Mouse (Mus musculus) stomach, embryonic 16.5 days (tissue): ENCODE data around the gene Mtfr1l. TPM values are rescaled to one million over a fixed set of nuclear protein-coding genes. Genes with fewer than 3 reads are reported as not detected.

ENCODE experiments used
- ATAC-seq: fragments of 200-750 bp; cut with Nextera tagmentation; 2 replicates; pipeline ENCODE4 v1.8.0; 2017; ENCODE audit warnings: moderate number of reproducible peaks, moderate TSS enrichment; ENCODE audit not compliant: insufficient read depth, low FRiP score
- H3K27ac ChIP-seq: fragments of 300-500 bp; sonication (generic); 2 replicates; pipeline ENCODE4 v1.5.1; 2014; ENCODE audit warnings: low read length
- H3K27me3 ChIP-seq: fragments of 300-500 bp; sonication (generic); 2 replicates; pipeline ENCODE4 v1.6.1; 2014; ENCODE audit warnings: low read length, control low read depth, mixed read lengths; ENCODE audit not compliant: control insufficient read depth, insufficient read depth
- H3K36me3 ChIP-seq: fragments of 300-500 bp; sonication (generic); 2 replicates; pipeline ENCODE4 v1.6.1; 2014; ENCODE audit warnings: low read length; ENCODE audit not compliant: control insufficient read depth, insufficient read depth
- H3K4me1 ChIP-seq: fragments of 300-500 bp; sonication (generic); 2 replicates; pipeline ENCODE4 v1.6.1; 2014; ENCODE audit warnings: low read length, control low read depth, mixed read lengths; ENCODE audit not compliant: control insufficient read depth, insufficient read depth
- H3K4me2 ChIP-seq: fragments of 300-500 bp; sonication (generic); 2 replicates; pipeline ENCODE4 v1.6.1; 2014; ENCODE audit warnings: low read depth, low read length, mixed read lengths
- H3K4me3 ChIP-seq: fragments of 300-500 bp; sonication (generic); replicated peaks from 2 replicates; pipeline ENCODE4 v1.5.1; 2014; ENCODE audit warnings: mild to moderate bottlenecking, low read length
- H3K9ac ChIP-seq: fragments of 300-500 bp; sonication (generic); 2 replicates; pipeline ENCODE4 v1.6.1; 2014; ENCODE audit warnings: low read length
- H3K9me3 ChIP-seq: fragments of 300-500 bp; sonication (generic); replicated peaks from 2 replicates; pipeline ENCODE4 v1.6.1; 2016; ENCODE audit warnings: low read length, control low read depth; ENCODE audit not compliant: control insufficient read depth
- WGBS: fragments of 180-500 bp; shearing (Covaris S2); extraction: QIAGEN DNeasy Blood & Tissue Kit; methylation state at CpG from one replicate; pipeline ENCODE4 v1.1.7; 2014; 5-methylcytosine and 5-hydroxymethylcytosine counted together
- polyA plus RNA-seq: library from polyadenylated mRNA; unstranded; fragments of >200 nt; fragmentation: Nextera tagmentation; extraction: Ambion mirVana; gene quantifications from 2 replicates; pipeline ENCODE4 v1.2.1, GENCODE M21; 2015

Gene Mtfr1l
- polyA plus RNA-seq = 89.1 and 95.1 TPM in 2 replicates

GRCm38 (mm10) chr4:134534932-134535786, at the start of gene Mtfr1l:
Gene Mtfr1l, minus strand, starts transcription at chr4:134535387.
- Histone ChIP-seq H3K4me3 (peak within 1 kb of the TSS; percentile 81), H3K27ac (peak within 1 kb of the TSS; percentile 85), H3K36me3 (no peaks in the 10 kb centered on the region), H3K4me1 (peaks cover 25% of the 10 kb centered on the region), H3K9me3 (no peaks in the 10 kb centered on the region), H3K9ac (peak within 1 kb of the TSS; percentile 86), H3K4me2 (peak within 1 kb of the TSS; percentile 94), H3K27me3 (no peaks in the 10 kb centered on the region)
- ATAC-seq = peak; percentile 98
- WGBS = under 1% methylated on average over 68 of the region's 71 CpGs

- Histone ChIP-seq H3K4me2 (no peak overlapping the region), H3K27ac (no peak overlapping the region), H3K36me3 (no peaks in the 10 kb centered on the region), H3K9ac (no peak overlapping the region), H3K9me3 (no peaks in the 10 kb centered on the region), H3K4me3 (no peak overlapping the region), H3K4me1 (peaks cover 10% of the 10 kb centered on the region; the same call in 1 of the 2 replicates), H3K27me3 (no peaks in the 10 kb centered on the region; the same call in 1 of the 2 replicates)
- no peak for ATAC-seq
- 58% methylated on average over 3 of the region's 3 CpGs for WGBS
These were observed 48.3 kb upstream of the Mtfr1l start for GRCm38 (mm10) chr4:134583513-134583912.

GRCm38 (mm10) chr4:134581365-134581764, 46.2 kb upstream of the Mtfr1l start:
- Histone ChIP-seq H3K9me3 (no peaks in the 10 kb centered on the region), H3K9ac (no peak overlapping the region), H3K27me3 (no peaks in the 10 kb centered on the region; the same call in 1 of the 2 replicates), H3K36me3 (no peaks in the 10 kb centered on the region), H3K4me2 (no peak overlapping the region), H3K4me1 (peaks cover 10% of the 10 kb centered on the region; the same call in 1 of the 2 replicates), H3K27ac (no peak overlapping the region), H3K4me3 (no peak overlapping the region)
- WGBS = 64% methylated on average over 8 of the region's 8 CpGs
- no peak for ATAC-seq

GRCm38 (mm10) chr4:134580351-134581148, 45.4 kb upstream of the Mtfr1l start:
- Histone ChIP-seq H3K27me3 (no peaks in the 10 kb centered on the region; the same call in 1 of the 2 replicates), H3K4me2 (no peak overlapping the region), H3K9me3 (no peaks in the 10 kb centered on the region), H3K4me3 (no peak overlapping the region), H3K27ac (no peak overlapping the region), H3K4me1 (peaks cover 10% of the 10 kb centered on the region; the same call in 1 of the 2 replicates), H3K36me3 (no peaks in the 10 kb centered on the region), H3K9ac (no peak overlapping the region)
- no peak for ATAC-seq
- 78% methylated on average over 15 of the region's 15 CpGs for WGBS

- H3K4me1 ChIP-seq = peaks cover 10% of the 10 kb centered on the region; the same call in 1 of the 2 replicates
- ATAC-seq = no peak
- H3K9ac ChIP-seq = peak overlapping the region; percentile 29; the same call in 1 of the 2 replicates
- no peaks in the 10 kb centered on the region; the same call in 1 of the 2 replicates for H3K27me3 ChIP-seq
- WGBS = 25% methylated on average over 5 of the region's 5 CpGs
- no peaks in the 10 kb centered on the region for H3K9me3 ChIP-seq
- no peaks in the 10 kb centered on the region for H3K36me3 ChIP-seq
- H3K27ac ChIP-seq = no peak overlapping the region
- H3K4me3 ChIP-seq = no peak overlapping the region
- peak overlapping the region; percentile 23; the same call in 1 of the 2 replicates for H3K4me2 ChIP-seq
These were observed 44.4 kb upstream of the Mtfr1l start for GRCm38 (mm10) chr4:134579620-134580019.

GRCm38 (mm10) chr4:134579212-134579611, 44.0 kb upstream of the Mtfr1l start:
- H3K4me1 ChIP-seq = peaks cover 10% of the 10 kb centered on the region; the same call in 1 of the 2 replicates
- peak overlapping the region; percentile 8; the same call in 1 of the 2 replicates for H3K9ac ChIP-seq
- peak overlapping the region; percentile 23; the same call in 1 of the 2 replicates for H3K4me2 ChIP-seq
- WGBS = 8% methylated on average over 11 of the region's 11 CpGs
- no peak overlapping the region for H3K4me3 ChIP-seq
- H3K27me3 ChIP-seq = no peaks in the 10 kb centered on the region; the same call in 1 of the 2 replicates
- no peaks in the 10 kb centered on the region for H3K36me3 ChIP-seq
- no peaks in the 10 kb centered on the region for H3K9me3 ChIP-seq
- no peak overlapping the region for H3K27ac ChIP-seq
- no peak for ATAC-seq

GRCm38 (mm10) chr4:134578407-134578806, 43.2 kb upstream of the Mtfr1l start:
- no peak overlapping the region for H3K4me3 ChIP-seq
- no peak overlapping the region for H3K4me2 ChIP-seq
- no peaks in the 10 kb centered on the region for H3K36me3 ChIP-seq
- H3K27me3 ChIP-seq = no peaks in the 10 kb centered on the region; the same call in 1 of the 2 replicates
- WGBS = 54% methylated on average over 5 of the region's 5 CpGs
- no peak overlapping the region for H3K9ac ChIP-seq
- H3K9me3 ChIP-seq = no peaks in the 10 kb centered on the region
- peaks cover 10% of the 10 kb centered on the region; the same call in 1 of the 2 replicates for H3K4me1 ChIP-seq
- H3K27ac ChIP-seq = no peak overlapping the region
- ATAC-seq = 0 out of 2 replicates have a peak, but pooled peaks have one; percentile 41

- H3K27ac ChIP-seq = no peak overlapping the region
- ATAC-seq = no peak
- 72% methylated on average over 2 of the region's 2 CpGs for WGBS
These were observed 42.1 kb upstream of the Mtfr1l start for GRCm38 (mm10) chr4:134577281-134577680.

More at GRCm38 (mm10) chr4:134577281-134577680, 42.1 kb upstream of the Mtfr1l start:
- H3K36me3 ChIP-seq = no peaks in the 10 kb centered on the region
- no peak overlapping the region for H3K4me2 ChIP-seq
- no peak overlapping the region for H3K9ac ChIP-seq
- H3K4me1 ChIP-seq = peaks cover 10% of the 10 kb centered on the region; the same call in 1 of the 2 replicates
- H3K27me3 ChIP-seq = no peaks in the 10 kb centered on the region; the same call in 1 of the 2 replicates
- H3K4me3 ChIP-seq = no peak overlapping the region
- no peaks in the 10 kb centered on the region for H3K9me3 ChIP-seq
